ENCODE assay signal across 8 mouse cellular contexts in genomic region chr8:128941022-128941641, GRCm38 (mm10).
DNase-seq lines count a peak whose midpoint lies in the region; ATAC-seq and TF ChIP-seq lines count a peak whose summit lies in the region.
"Not testable (repeated sequence)": the region's sequence is repeated elsewhere in the genome, so short reads cannot be mapped to it uniquely, and the experiment has no call there.

No protein-coding gene starts in this region.

- not testable (repeated sequence) for H3K4me1 ChIP-seq in E14TG2a.4 (replicated peaks; ENCODE audit: low read depth, low read length); hindbrain, embryonic 15.5 days (replicated peaks); liver, embryonic 13.5 days (replicated peaks)

- peak; percentile 4 for DNase-seq in cerebellum, adult 9-11 months
- DNase-seq in gastrocnemius, adult 18-20 months (ENCODE audit: low spot score), result peak; percentile 24
- peak; percentile 10 to 76 for DNase-seq in layer of hippocampus, adult 18-20 months (ENCODE audit: low spot score in 2 of 2)
- DNase-seq in liver, embryonic 13.5 days, result peak; percentile 4
- peak; percentile 21 for DNase-seq in naive thymus-derived CD4-positive, alpha-beta T cell, adult 2 months (ENCODE audit: low read depth)
- DNase-seq in spleen, postnatal 4 days (ENCODE audit: low spot score in 2 of 2), result peak; percentile 40 to 72

- ATAC-seq in hindbrain, embryonic 15.5 days (ENCODE audit: low FRiP score, low read depth), result peak; percentile 68; the same call in 1 of the 2 replicates
- ATAC-seq in liver, embryonic 13.5 days (ENCODE audit: low read depth), result not testable (repeated sequence)

- not testable (repeated sequence) for H3K9me3 ChIP-seq in E14TG2a.4 (ENCODE audit: low read length); hindbrain, embryonic 15.5 days; liver, embryonic 13.5 days (replicated peaks)

- not testable (repeated sequence) for H3K4me3 ChIP-seq in E14TG2a.4 (replicated peaks; ENCODE audit: low read length); hindbrain, embryonic 15.5 days; liver, embryonic 13.5 days (replicated peaks)

- WGBS in hindbrain, embryonic 15.5 days, result 5% methylated on average over 6 of the region's 6 CpGs
- WGBS in liver, embryonic 13.5 days (ENCODE audit: insufficient replicate concordance), result 2% methylated on average over 6 of the region's 6 CpGs

- peak overlapping the region; percentile 28; the same call in 1 of the 2 replicates for H3K4me2 ChIP-seq in hindbrain, embryonic 15.5 days
- not testable (repeated sequence) for H3K4me2 ChIP-seq in liver, embryonic 13.5 days

- TF ChIP-seq CTCF in E14TG2a.4 (conservative IDR thresholded peaks at IDR 0.05; ENCODE audit: low read length), result peak; percentile 21; the same call in 1 of the 2 replicates

- not testable (repeated sequence) for H3K9ac ChIP-seq in hindbrain, embryonic 15.5 days; liver, embryonic 13.5 days

- H3K27ac ChIP-seq in hindbrain, embryonic 15.5 days (replicated peaks); liver, embryonic 13.5 days: not testable (repeated sequence)

- not testable (repeated sequence) for H3K27me3 ChIP-seq in E14TG2a.4 (ENCODE audit: insufficient read depth, low read length); hindbrain, embryonic 15.5 days; liver, embryonic 13.5 days

- not testable (repeated sequence) for H3K36me3 ChIP-seq in E14TG2a.4 (ENCODE audit: insufficient read depth, low read length); hindbrain, embryonic 15.5 days; liver, embryonic 13.5 days

Comparison
In these comparisons a context has a peak if more than half of its experiments do, and no peak if none do; other contexts are left out.
1. DNase-seq: peak in every context shown above with its lines; median percentile 56 in spleen, postnatal 4 days; 43 in layer of hippocampus, adult 18-20 months; 24 in gastrocnemius, adult 18-20 months; 21 in naive thymus-derived CD4-positive, alpha-beta T cell, adult 2 months; 4 in cerebellum, adult 9-11 months; 4 in liver, embryonic 13.5 days.